Mouse (Mus musculus) E14TG2a.4 (cell line): ENCODE measurements at regions not wholly inside any gene's neighbourhood (a gene's known extent, or its start where the extent isn't known, plus 50 kb on each side); places are given as distances from the start of the nearest gene placed in this dataset.

ENCODE experiments used
- H3K27me3 ChIP-seq: 2 replicates; pipeline ENCODE4 v1.6.1; 2014; ENCODE audit warnings: low read length, control low read depth; ENCODE audit not compliant: insufficient read depth
- H3K36me3 ChIP-seq: 2 replicates; pipeline ENCODE4 v1.6.1; 2014; ENCODE audit warnings: low read length, control low read depth; ENCODE audit not compliant: insufficient read depth
- H3K4me1 ChIP-seq: replicated peaks from 2 replicates; pipeline ENCODE4 v1.6.1; 2014; ENCODE audit warnings: low read depth, low read length, control low read depth
- H3K4me3 ChIP-seq: replicated peaks from 2 replicates; pipeline ENCODE4 v1.5.1; 2014; ENCODE audit warnings: mild to moderate bottlenecking, low read length
- H3K9me3 ChIP-seq: 2 replicates; pipeline ENCODE4 v1.6.1; 2014; ENCODE audit warnings: low read length, control low read depth
- CTCF ChIP-seq: conservative IDR thresholded peaks from 2 replicates; pipeline ENCODE4 v1.5.1; 2014; ENCODE audit warnings: low read length
- NANOG ChIP-seq: IDR thresholded peaks from 2 replicates; pipeline ENCODE4 v1.6.1; 2014; ENCODE audit warnings: borderline replicate concordance, low read length, mixed read lengths
- POU5F1 ChIP-seq: IDR thresholded peaks from 2 replicates; pipeline ENCODE4 v1.6.1; 2014; ENCODE audit warnings: low read length, borderline replicate concordance

- Histone ChIP-seq H3K4me1 (peaks cover 6% of the 10 kb centered on the region; the same call in 1 of the 2 replicates), H3K27me3 (0 out of 2 replicates have a peak, but pooled peaks cover 3% of the 10 kb centered on the region), H3K4me3 (no peak overlapping the region), H3K36me3 (no peaks in the 10 kb centered on the region), H3K9me3 (no peaks in the 10 kb centered on the region)
- TF ChIP-seq NANOG: peak; percentile 97
- TF ChIP-seq CTCF: no peak
- TF ChIP-seq POU5F1: no peak
These were observed 53.8 kb upstream of the Tbx18 start for GRCm38 (mm10) chr9:87784872-87785271.

GRCm38 (mm10) chr9:87811746-87812145 is 80.7 kb upstream of the Tbx18 start:
- Histone ChIP-seq H3K27me3 (no peaks in the 10 kb centered on the region), H3K9me3 (no peaks in the 10 kb centered on the region), H3K4me1 (no peaks in the 10 kb centered on the region), H3K4me3 (no peak overlapping the region), H3K36me3 (no peaks in the 10 kb centered on the region)
- TF ChIP-seq NANOG (no peak), POU5F1 (no peak), CTCF (no peak)

DNA sequence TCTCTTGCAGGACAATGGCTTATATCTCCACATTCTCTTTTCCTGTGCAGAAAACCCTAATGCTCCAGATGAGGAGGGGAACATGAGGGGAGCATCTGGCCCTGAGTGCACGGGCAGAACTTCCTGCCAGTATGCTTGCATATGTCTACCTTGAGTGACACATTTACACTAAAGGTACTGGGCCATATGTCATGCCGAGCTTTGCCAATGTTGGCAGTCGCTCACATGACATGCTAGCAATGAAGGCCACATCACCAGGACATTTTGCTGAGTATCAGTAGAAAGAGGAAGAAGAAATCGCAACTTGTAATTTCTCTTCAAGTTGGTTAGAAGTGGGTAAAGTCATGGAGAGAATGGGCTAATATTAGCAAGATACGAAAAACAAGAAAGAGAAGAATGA is 91.2 kb upstream of the Tbx18 start:
- Histone ChIP-seq H3K4me1 (no peaks in the 10 kb centered on the region), H3K9me3 (no peaks in the 10 kb centered on the region), H3K36me3 (no peaks in the 10 kb centered on the region), H3K4me3 (no peak overlapping the region), H3K27me3 (no peaks in the 10 kb centered on the region)
- no peak for TF ChIP-seq CTCF
- TF ChIP-seq NANOG: no peak
- TF ChIP-seq POU5F1: no peak

- Histone ChIP-seq H3K4me1 (no peaks in the 10 kb centered on the region), H3K36me3 (no peaks in the 10 kb centered on the region), H3K4me3 (no peak overlapping the region), H3K9me3 (no peaks in the 10 kb centered on the region), H3K27me3 (no peaks in the 10 kb centered on the region)
- no peak for TF ChIP-seq POU5F1
- TF ChIP-seq NANOG: no peak
- TF ChIP-seq CTCF: no peak
These were observed 93.7 kb upstream of the Tbx18 start for GRCm38 (mm10) chr9:87824691-87825230.

- Histone ChIP-seq H3K36me3 (no peaks in the 10 kb centered on the region), H3K27me3 (no peaks in the 10 kb centered on the region), H3K4me1 (no peaks in the 10 kb centered on the region), H3K4me3 (no peak overlapping the region), H3K9me3 (peaks cover 3% of the 10 kb centered on the region)
- TF ChIP-seq CTCF (no peak), POU5F1 (no peak), NANOG (no peak)
These were observed 112.8 kb upstream of the Tbx18 start for GRCm38 (mm10) chr9:87843898-87844297.

DNA sequence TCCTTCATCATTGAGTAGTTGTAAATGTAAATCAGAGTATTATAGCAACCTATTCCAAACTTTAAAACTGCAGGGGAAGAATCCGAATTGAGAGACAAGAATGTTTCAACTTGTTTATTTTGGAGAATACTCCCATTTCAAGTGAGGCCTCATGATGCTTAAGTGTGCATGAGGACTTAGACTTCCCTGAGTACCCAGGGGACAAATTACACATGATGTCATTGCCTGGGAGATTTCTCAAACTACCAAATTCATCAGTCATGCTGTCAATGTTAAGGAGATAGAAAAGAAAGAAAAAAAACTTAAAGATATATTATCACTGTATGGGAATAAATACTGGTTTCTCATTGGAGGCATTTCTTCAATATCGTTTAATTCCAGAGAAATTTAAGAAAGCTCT is 113.4 kb upstream of the Tbx18 start:
- TF ChIP-seq CTCF: no peak
- TF ChIP-seq POU5F1: no peak
- no peak for TF ChIP-seq NANOG
- H3K9me3 ChIP-seq: peaks cover 3% of the 10 kb centered on the region
- H3K4me1 ChIP-seq: no peaks in the 10 kb centered on the region
- no peaks in the 10 kb centered on the region for H3K27me3 ChIP-seq
- H3K36me3 ChIP-seq: no peaks in the 10 kb centered on the region
- H3K4me3 ChIP-seq: no peak overlapping the region

GRCm38 (mm10) chr9:87848882-87849281 is 117.8 kb upstream of the Tbx18 start:
- no peak for TF ChIP-seq POU5F1
- TF ChIP-seq CTCF: no peak
- no peak overlapping the region for H3K4me3 ChIP-seq
- no peaks in the 10 kb centered on the region for H3K36me3 ChIP-seq
- H3K27me3 ChIP-seq: no peaks in the 10 kb centered on the region
- no peaks in the 10 kb centered on the region for H3K9me3 ChIP-seq
- no peaks in the 10 kb centered on the region for H3K4me1 ChIP-seq

DNA sequence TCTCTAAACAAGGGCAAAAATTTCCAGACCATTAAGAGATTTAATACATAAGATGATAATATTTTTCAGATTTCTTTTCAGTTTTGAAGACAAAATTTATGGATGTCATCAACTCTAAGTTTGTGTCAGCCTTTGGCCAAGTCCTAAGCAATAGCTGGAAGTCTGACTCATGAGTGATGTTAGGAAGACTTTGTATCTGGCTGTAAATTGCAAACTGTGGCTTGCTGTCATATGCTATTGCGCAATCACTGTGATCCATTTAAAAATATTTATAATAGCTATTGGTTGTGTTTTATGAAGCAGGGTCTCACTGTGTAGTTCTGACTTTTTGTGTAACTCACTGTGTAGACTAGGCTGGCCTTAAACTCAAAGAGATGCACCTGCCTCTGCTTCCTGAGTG is 119.1 kb upstream of the Tbx18 start:
- Histone ChIP-seq H3K36me3 (no peaks in the 10 kb centered on the region), H3K4me3 (no peak overlapping the region), H3K9me3 (no peaks in the 10 kb centered on the region), H3K27me3 (no peaks in the 10 kb centered on the region), H3K4me1 (no peaks in the 10 kb centered on the region)
- TF ChIP-seq CTCF (no peak), NANOG (no peak), POU5F1 (no peak)

DNA sequence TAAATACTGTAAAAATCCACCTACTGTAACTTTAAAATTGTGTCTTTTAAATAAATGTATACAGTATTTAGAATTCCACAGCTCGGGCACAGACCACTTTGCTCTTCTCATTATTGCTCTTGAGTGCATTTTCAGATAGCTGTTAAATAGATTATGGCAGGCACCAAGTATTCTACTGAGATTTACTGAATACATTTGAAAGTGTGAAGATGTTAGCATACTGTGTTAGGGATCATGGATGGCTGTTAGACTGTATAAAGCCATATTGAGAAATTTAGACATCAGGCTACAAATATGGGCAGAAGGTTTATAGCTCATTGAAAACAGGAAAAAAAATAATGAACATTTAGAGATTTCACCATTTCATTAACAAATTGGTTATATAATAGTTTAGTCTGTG is 130.5 kb upstream of the Tbx18 start:
- no peaks in the 10 kb centered on the region for H3K36me3 ChIP-seq
- no peak for TF ChIP-seq CTCF
- TF ChIP-seq NANOG: no peak
- TF ChIP-seq POU5F1: no peak
- H3K27me3 ChIP-seq: no peaks in the 10 kb centered on the region
- H3K4me1 ChIP-seq: no peaks in the 10 kb centered on the region
- no peaks in the 10 kb centered on the region for H3K9me3 ChIP-seq
- H3K4me3 ChIP-seq: no peak overlapping the region
